Mouse (Mus musculus) liver, embryonic 14.5 days (tissue): ENCODE measurements at regions not wholly inside any gene's neighbourhood (a gene's known extent, or its start where the extent isn't known, plus 50 kb on each side); places are given as distances from the start of the nearest gene placed in this dataset.

Source experiments
- CTCF ChIP-seq: IDR thresholded peaks from 2 replicates; pipeline ENCODE4 v1.5.1; 2016; ENCODE audit warnings: antibody characterized with exemption, low read depth, control low read depth
- EP300 ChIP-seq: IDR thresholded peaks from 2 replicates; pipeline ENCODE4 v1.6.1; 2016; ENCODE audit warnings: antibody characterized with exemption, low read depth

DNA sequence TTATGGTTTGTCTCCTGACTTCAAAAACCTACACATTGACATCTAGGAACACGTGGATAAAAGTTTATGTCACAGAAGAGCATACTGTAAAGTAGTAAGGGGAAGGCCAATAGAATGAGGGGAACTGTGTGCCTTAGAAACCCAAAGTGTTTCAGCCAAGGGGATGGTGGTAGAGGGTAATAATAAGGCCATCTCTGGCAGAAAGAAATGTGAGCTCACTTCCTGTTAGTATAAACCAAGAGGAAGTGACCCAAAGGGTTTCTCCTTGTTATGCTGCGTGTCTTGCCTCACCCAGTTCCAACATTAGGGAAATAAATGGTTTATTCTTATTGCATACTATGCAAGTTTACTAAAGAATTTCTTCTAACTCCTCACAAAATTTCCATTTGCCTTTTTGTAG, 2982.4 kb upstream of the Lrrc6 start:
- TF ChIP-seq CTCF: no peak
- TF ChIP-seq EP300: no peak
